Mouse (Mus musculus) forebrain, postnatal 0 days (tissue): ENCODE measurements around the gene Ret. TPM values are rescaled to one million over a fixed set of nuclear protein-coding genes. Genes with fewer than 3 reads are reported as not detected.

Source experiments
- ATAC-seq: fragments of 200-750 bp; cut with Nextera tagmentation; 2 replicates; pipeline ENCODE4 v1.8.0; 2017; ENCODE audit warnings: mild to moderate bottlenecking, moderate library complexity
- DNase-seq: peaks from one replicate; pipeline ENCODE4 v3.0.0-alpha.2; 2015
- H3K27ac ChIP-seq: fragments of 300-500 bp; sonication (generic); 2 replicates; pipeline ENCODE4 v1.5.1; 2014; ENCODE audit warnings: low read depth, mild to moderate bottlenecking, antibody characterized with exemption, low read length, moderate library complexity, mixed read lengths
- H3K27me3 ChIP-seq: fragments of 300-500 bp; sonication (generic); 2 replicates; pipeline ENCODE4 v1.6.1; 2014; ENCODE audit warnings: mild to moderate bottlenecking, low read length, mixed read lengths; ENCODE audit not compliant: insufficient read depth
- H3K36me3 ChIP-seq: fragments of 300-500 bp; sonication (generic); 2 replicates; pipeline ENCODE4 v1.6.1; 2014; ENCODE audit warnings: mild to moderate bottlenecking, moderate library complexity; ENCODE audit not compliant: insufficient read depth
- H3K4me1 ChIP-seq: fragments of 300-500 bp; sonication (generic); 2 replicates; pipeline ENCODE4 v1.6.1; 2014; ENCODE audit warnings: antibody characterized with exemption; ENCODE audit not compliant: insufficient read depth
- H3K4me2 ChIP-seq: fragments of 300-500 bp; sonication (generic); 2 replicates; pipeline ENCODE4 v1.6.1; 2014; ENCODE audit warnings: low read depth, mild to moderate bottlenecking, moderate library complexity
- H3K4me3 ChIP-seq: fragments of 300-500 bp; sonication (generic); 2 replicates; pipeline ENCODE4 v1.5.1; 2014; ENCODE audit warnings: low read depth, low read length, mixed read lengths
- H3K9ac ChIP-seq: fragments of 300-500 bp; sonication (generic); 2 replicates; pipeline ENCODE4 v1.6.1; 2014; ENCODE audit warnings: mild to moderate bottlenecking
- H3K9me3 ChIP-seq: fragments of 300-500 bp; sonication (generic); 2 replicates; pipeline ENCODE4 v1.6.1; 2016; ENCODE audit warnings: low read length
- CTCF ChIP-seq: sonication (generic); IDR thresholded peaks from 2 replicates; pipeline ENCODE4 v1.5.1; 2016; ENCODE audit warnings: antibody characterized with exemption, control low read depth, low read depth
- WGBS: fragments of 180-500 bp; shearing (Covaris S2); extraction: QIAGEN DNeasy Blood & Tissue Kit; methylation state at CpG from one replicate; pipeline ENCODE4 v1.1.7; 2014; 5-methylcytosine and 5-hydroxymethylcytosine counted together
- polyA plus RNA-seq: library from polyadenylated mRNA; unstranded; fragments of >200 nt; fragmentation: Nextera tagmentation; extraction: Ambion mirVana; gene quantifications from 2 replicates; pipeline ENCODE4 v1.2.1, GENCODE M21; 2015
- total RNA-seq: library from RNA; depleted of rRNA; stranded (reverse); fragments of >200 nt; gene quantifications from 2 replicates; pipeline ENCODE4 v1.2.3, GENCODE M21; 2014

Ret gene
- total and polyA plus RNA-seq, 2 experiments from 2014 or later = 3.8 to 11.3 TPM

DNA sequence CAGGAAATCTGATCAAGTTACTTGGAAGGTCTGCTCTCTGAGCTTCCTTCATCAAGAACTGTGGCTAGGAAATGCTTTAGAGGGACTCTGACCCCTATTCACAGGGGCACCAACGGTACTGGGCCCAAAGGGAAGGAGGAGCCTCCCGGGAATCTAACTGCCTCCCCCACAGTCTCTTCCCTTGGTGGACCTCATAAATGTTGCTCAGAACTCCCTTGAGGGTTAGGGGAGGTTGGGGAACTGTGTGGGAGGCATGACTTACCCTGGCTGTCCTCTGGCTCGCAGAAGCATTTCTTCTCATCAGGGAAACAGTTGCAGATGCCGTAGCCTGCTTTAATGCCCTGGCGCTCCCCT, 23.6 kb downstream of the Ret start:
- Histone ChIP-seq H3K36me3 (no peaks in the 10 kb centered on the region), H3K9ac (no peak overlapping the region), H3K9me3 (no peaks in the 10 kb centered on the region), H3K27me3 (no peaks in the 10 kb centered on the region), H3K27ac (no peak overlapping the region), H3K4me2 (no peak overlapping the region), H3K4me3 (no peak overlapping the region), H3K4me1 (no peaks in the 10 kb centered on the region)
- DNase-seq (no peak), ATAC-seq (no peak)
- 88% methylated on average over 5 of the region's 5 CpGs for WGBS
- no peak for TF ChIP-seq CTCF

GRCm38 (mm10) chr6:118173251-118173974, 24.1 kb downstream of the Ret start:
- Histone ChIP-seq H3K4me2 (no peak overlapping the region), H3K9ac (no peak overlapping the region), H3K27ac (no peak overlapping the region), H3K4me1 (no peaks in the 10 kb centered on the region), H3K4me3 (no peak overlapping the region), H3K36me3 (no peaks in the 10 kb centered on the region), H3K27me3 (no peaks in the 10 kb centered on the region), H3K9me3 (no peaks in the 10 kb centered on the region)
- 91% methylated on average over 18 of the region's 18 CpGs for WGBS
- ATAC-seq (no peak), DNase-seq (no peak)
- no peak for TF ChIP-seq CTCF

GRCm38 (mm10) chr6:118171386-118171785, 26.1 kb downstream of the Ret start:
- no peaks in the 10 kb centered on the region for H3K4me1 ChIP-seq
- H3K9ac ChIP-seq = no peak overlapping the region
- no peaks in the 10 kb centered on the region for H3K36me3 ChIP-seq
- no peaks in the 10 kb centered on the region for H3K9me3 ChIP-seq
- H3K4me2 ChIP-seq = no peak overlapping the region
- 89% methylated on average over 7 of the region's 7 CpGs for WGBS
- no peak for TF ChIP-seq CTCF
- H3K27me3 ChIP-seq = no peaks in the 10 kb centered on the region
- no peak for DNase-seq
- ATAC-seq = no peak
- no peak overlapping the region for H3K27ac ChIP-seq
- H3K4me3 ChIP-seq = no peak overlapping the region

DNA sequence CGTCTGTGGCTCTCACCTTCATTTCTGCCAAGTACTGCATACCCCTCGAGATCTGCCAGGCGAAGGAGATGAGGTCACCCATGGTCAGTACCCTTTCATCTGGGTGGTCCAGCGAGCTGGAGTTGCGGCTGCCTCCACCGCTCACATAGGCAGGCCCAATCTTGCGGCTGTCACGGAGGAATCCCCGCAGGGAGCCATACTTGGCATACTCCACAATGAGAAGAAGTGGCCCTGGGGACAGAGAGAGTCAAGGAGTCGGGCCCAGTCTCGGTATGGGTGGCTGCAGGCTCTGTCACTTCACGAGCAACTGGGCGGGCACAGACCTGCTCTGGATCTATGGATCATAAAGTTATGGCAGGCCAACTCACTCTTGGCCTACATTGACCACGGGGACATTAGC, 29.4 kb downstream of the Ret start:
- Histone ChIP-seq H3K27me3 (no peaks in the 10 kb centered on the region), H3K9ac (no peak overlapping the region), H3K9me3 (no peaks in the 10 kb centered on the region), H3K27ac (no peak overlapping the region), H3K4me2 (no peak overlapping the region), H3K4me3 (no peak overlapping the region), H3K4me1 (no peaks in the 10 kb centered on the region), H3K36me3 (no peaks in the 10 kb centered on the region)
- WGBS = 88% methylated on average over 14 of the region's 14 CpGs
- ATAC-seq = no peak
- DNase-seq = no peak
- TF ChIP-seq CTCF = no peak

GRCm38 (mm10) chr6:118167013-118167412, 30.5 kb downstream of the Ret start:
- WGBS = 89% methylated on average over 9 of the region's 9 CpGs
- peak; percentile 4 for DNase-seq
- Histone ChIP-seq H3K9me3 (no peaks in the 10 kb centered on the region), H3K36me3 (no peaks in the 10 kb centered on the region), H3K4me1 (no peaks in the 10 kb centered on the region), H3K4me3 (no peak overlapping the region), H3K27me3 (no peaks in the 10 kb centered on the region), H3K27ac (no peak overlapping the region), H3K9ac (no peak overlapping the region), H3K4me2 (no peak overlapping the region)
- peak; percentile 16; the same call in 1 of the 2 replicates for ATAC-seq
- TF ChIP-seq CTCF = no peak

GRCm38 (mm10) chr6:118165516-118165915, 32.0 kb downstream of the Ret start:
- 94% methylated on average over 1 of the region's 1 CpGs for WGBS
- no peaks in the 10 kb centered on the region for H3K27me3 ChIP-seq
- DNase-seq (no peak), ATAC-seq (no peak)
- H3K36me3 ChIP-seq = no peaks in the 10 kb centered on the region
- H3K4me3 ChIP-seq = no peak overlapping the region
- no peak overlapping the region for H3K4me2 ChIP-seq
- no peak overlapping the region for H3K9ac ChIP-seq
- H3K27ac ChIP-seq = no peak overlapping the region
- H3K9me3 ChIP-seq = no peaks in the 10 kb centered on the region
- TF ChIP-seq CTCF = no peak
- no peaks in the 10 kb centered on the region for H3K4me1 ChIP-seq

- 75% methylated on average over 8 of the region's 8 CpGs for WGBS
Observed at GRCm38 (mm10) chr6:118164691-118165090, 32.8 kb downstream of the Ret start.

More at GRCm38 (mm10) chr6:118164691-118165090, 32.8 kb downstream of the Ret start:
- DNase-seq (no peak), ATAC-seq (no peak)
- no peak overlapping the region for H3K9ac ChIP-seq
- H3K27me3 ChIP-seq = no peaks in the 10 kb centered on the region
- H3K4me3 ChIP-seq = no peak overlapping the region
- H3K4me2 ChIP-seq = no peak overlapping the region
- no peaks in the 10 kb centered on the region for H3K4me1 ChIP-seq
- no peaks in the 10 kb centered on the region for H3K36me3 ChIP-seq
- H3K9me3 ChIP-seq = no peaks in the 10 kb centered on the region
- H3K27ac ChIP-seq = no peak overlapping the region
- TF ChIP-seq CTCF = no peak
